Mouse (Mus musculus): ENCODE measurements around the gene Nup85.

DNA sequence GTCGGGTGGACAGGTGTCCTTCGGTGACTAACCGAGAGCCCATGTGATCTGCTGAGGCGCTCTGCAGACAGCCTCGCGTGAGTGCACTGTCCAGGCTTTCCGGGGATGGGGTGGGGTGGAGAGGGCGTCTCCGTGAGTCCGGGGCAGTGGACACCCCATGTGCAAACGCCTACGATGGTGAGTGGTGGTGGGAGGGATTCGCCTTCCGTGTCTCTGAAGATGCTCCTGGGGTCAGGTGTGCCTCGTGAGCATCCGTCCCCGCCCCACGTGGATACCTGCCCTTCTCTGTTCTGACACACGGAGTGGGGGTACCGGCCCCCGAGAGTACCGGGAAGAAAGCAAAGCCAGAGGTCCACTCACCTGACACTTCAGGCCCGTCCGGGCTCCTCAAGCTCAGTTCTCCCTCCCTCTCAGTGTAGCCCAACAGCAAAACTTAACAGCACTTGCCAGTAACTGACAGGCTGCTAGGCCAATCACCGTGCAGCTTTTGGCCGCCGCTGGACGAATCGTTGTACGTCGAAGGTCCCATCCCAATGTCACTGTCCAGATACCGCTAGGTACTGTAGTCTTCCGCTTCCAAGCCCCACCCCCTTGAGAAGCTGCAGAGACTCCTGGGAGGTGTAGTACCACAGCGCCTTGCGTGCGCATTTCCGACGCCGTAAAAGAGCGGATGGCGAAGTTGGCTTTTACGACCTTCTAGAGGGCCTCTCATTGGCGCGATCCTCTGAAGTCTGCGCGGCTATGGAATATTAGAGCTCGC is 63.7 kb downstream of the Nup85 start, which contains the start of gene Slc25a19:
- no peak for TF ChIP-seq CTCF (IDR thresholded peaks at IDR 0.05; ENCODE audit: borderline replicate concordance, insufficient read depth, low read depth, low read length)
- peak; percentile 82 for TF ChIP-seq POLR2A (IDR thresholded peaks at IDR 0.05; ENCODE audit: borderline replicate concordance, insufficient read depth, low read length)

All from cerebellum, adult 2 months (tissue).